Mouse (Mus musculus): Measurements from ENCODE around the gene Mkrn3.

Gene Mkrn3

DNA sequence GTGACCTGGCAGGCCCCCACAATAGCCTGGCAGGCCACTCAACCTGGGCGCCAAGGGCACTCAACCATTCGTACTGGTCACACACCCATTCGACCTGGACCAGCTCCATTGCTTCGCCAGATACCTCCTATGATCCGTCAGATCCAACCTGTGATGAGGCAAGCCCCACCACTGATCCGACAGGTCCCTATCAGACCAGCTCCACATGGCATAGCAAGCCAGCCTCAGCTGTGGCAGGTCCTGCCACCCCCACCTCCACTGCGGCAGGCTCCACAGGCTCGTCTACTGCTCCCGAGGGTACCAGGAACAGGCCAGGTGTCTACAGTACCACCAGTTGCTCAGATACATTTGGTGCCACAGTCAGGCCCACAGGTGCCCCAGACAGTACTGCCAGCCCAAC is 41.4 kb downstream of the Mkrn3 start:
- no peak for DNase-seq (ENCODE audit: low read depth, low spot score)

GRCm38 (mm10) chr7:62377313-62377712 is 42.6 kb downstream of the Mkrn3 start:
- no peak for DNase-seq (ENCODE audit: low read depth, low spot score)

GRCm38 (mm10) chr7:62376510-62377304 is 43.2 kb downstream of the Mkrn3 start, which contains the start of gene Magel2:
Gene Magel2 (plus strand): TSS chr7:62377010.
- peak; percentile 68 for DNase-seq (ENCODE audit: low read depth, low spot score)

DNA sequence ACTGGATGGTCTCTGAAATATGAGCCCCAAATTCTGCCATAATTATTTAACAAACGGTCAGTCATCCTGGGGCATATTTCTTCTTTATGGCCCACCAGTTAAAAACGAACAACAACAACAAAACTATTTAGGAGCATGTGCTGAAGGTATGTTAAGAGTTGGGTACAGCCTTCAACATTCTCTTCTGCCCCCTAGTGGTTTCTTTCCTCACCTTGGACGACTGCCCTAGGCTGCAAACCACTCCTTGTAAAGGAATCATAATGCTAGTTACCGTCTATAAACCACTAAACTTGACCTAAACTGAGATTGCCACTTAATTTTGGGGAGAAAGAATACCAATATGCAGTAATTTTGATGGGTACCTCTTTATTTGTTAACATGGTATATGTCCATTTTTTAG is 44.3 kb downstream of the Mkrn3 start:
- peak; percentile 48 for DNase-seq (ENCODE audit: low read depth, low spot score)
